Mouse (Mus musculus): Measurements from ENCODE around the gene Shb.

Shb gene

DNA sequence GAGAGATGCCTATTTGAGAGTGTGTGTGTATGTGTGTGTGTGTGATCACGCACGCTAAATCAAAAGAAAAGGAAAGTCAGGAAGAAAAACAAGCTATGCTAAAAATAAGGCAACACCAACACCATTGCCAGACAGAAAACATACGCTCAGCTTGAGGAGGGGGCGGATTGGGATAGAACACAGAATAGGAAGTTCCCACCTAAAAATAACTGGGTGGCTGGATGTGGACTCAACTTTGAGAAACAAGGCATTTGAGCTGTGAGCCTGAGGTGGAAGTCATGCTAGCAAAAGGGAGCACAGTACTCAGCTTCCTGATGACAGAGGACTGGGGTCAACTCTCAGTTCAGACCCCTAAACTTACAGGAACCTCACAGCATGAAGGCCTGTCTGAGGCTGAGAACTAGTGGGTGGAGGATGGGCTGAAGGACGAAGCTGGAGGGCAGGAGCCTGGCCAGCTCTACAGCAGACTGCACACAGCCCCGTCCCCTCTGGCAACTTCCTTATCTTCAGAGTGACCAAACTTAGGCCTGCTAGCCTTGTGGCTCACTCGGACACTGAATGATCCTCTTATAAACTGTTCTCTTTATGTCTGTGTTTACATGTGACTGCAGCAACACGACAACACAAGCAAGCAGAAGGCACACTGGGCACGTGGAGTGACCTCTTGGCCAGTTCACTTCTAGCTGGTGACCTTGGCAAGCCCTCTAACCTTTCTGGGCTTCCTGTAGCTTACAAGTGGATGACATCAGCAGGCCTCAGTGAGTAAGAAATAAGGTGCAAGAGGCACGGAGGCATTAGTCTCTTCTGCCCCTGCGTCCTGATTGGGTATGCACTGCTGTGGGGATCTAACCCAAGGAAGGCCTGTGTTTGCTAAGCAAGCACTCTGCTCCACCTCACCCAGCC is 60.4 kb downstream of the Shb start:
- in situ Hi-C loops (cut with MboI; ENCODE audit: low pct_unique_long_range_greater_than_20kb in 1 of 2, low sequenced_read_pairs in 2 of 2, unreplicated experiment in 1 of 2): no loop called here

- in situ Hi-C loops (cut with MboI; ENCODE audit: low pct_unique_long_range_greater_than_20kb in 1 of 2, low sequenced_read_pairs in 2 of 2, unreplicated experiment in 1 of 2): no loop called here
These were observed 63.2 kb downstream of the Shb start for GRCm38 (mm10) chr4:45469057-45469456.

DNA sequence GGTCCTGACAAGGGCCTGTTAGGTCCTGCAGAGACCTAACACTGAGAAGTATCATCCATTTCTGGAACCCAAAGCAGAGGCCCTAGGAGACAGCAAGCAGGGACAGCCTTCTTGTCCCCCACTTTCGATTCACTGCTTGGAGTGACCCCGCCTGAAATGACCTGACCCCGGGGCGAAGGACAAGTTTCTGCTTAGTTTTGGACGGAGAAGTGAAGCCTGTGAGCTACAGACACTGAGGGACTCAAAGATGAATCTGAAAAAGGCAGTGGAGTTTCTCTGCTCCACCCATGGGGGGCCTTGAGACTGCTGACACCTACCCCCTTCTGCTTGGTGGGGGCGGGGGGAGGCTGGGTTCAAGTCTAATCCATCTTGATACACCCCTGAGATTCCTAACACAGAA is 63.8 kb downstream of the Shb start:
- in situ Hi-C loops (cut with MboI; ENCODE audit: low pct_unique_long_range_greater_than_20kb in 1 of 2, low sequenced_read_pairs in 2 of 2, unreplicated experiment in 1 of 2): no loop called here

GRCm38 (mm10) chr4:45467115-45467912 is 65.0 kb downstream of the Shb start:
- in situ Hi-C loops (cut with MboI; ENCODE audit: low pct_unique_long_range_greater_than_20kb in 1 of 2, low sequenced_read_pairs in 2 of 2, unreplicated experiment in 1 of 2): no loop called here

GRCm38 (mm10) chr4:45464941-45465340 is 67.3 kb downstream of the Shb start:
- in situ Hi-C loops (cut with MboI; ENCODE audit: low pct_unique_long_range_greater_than_20kb in 1 of 2, low sequenced_read_pairs in 2 of 2, unreplicated experiment in 1 of 2): no loop called here

- in situ Hi-C loops (cut with MboI; ENCODE audit: low pct_unique_long_range_greater_than_20kb in 1 of 2, low sequenced_read_pairs in 2 of 2, unreplicated experiment in 1 of 2): no loop called here
These were observed 67.7 kb downstream of the Shb start for GRCm38 (mm10) chr4:45464528-45464927.

GRCm38 (mm10) chr4:45464123-45464522 is 68.1 kb downstream of the Shb start:
- in situ Hi-C loops (cut with MboI; ENCODE audit: low pct_unique_long_range_greater_than_20kb in 1 of 2, low sequenced_read_pairs in 2 of 2, unreplicated experiment in 1 of 2): no loop called here

DNA sequence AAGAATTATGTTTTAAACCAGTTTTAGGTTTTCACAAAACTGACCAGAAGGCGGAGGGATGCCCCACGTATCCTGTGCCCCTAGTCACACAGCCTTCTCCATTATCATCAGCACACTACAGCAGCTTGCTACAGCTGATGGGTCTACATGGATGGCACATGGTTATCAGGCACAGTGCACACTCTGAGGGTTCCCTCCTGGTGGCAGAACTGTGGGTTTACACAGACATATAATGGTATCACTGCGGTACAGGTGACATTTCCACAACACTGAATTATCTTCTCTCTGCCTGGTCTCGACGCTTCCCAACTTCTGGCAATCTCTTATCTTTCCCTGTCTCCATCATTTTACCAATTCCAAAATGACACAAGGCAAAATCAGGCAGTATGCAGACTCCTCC is 69.6 kb downstream of the Shb start:
- in situ Hi-C loops (cut with MboI; ENCODE audit: low pct_unique_long_range_greater_than_20kb in 1 of 2, low sequenced_read_pairs in 2 of 2, unreplicated experiment in 1 of 2): no loop called here

GRCm38 (mm10) chr4:45461661-45462060 is 70.6 kb downstream of the Shb start:
- in situ Hi-C loops (cut with MboI; ENCODE audit: low pct_unique_long_range_greater_than_20kb in 1 of 2, low sequenced_read_pairs in 2 of 2, unreplicated experiment in 1 of 2): no loop called here

GRCm38 (mm10) chr4:45459375-45459774 is 72.9 kb downstream of the Shb start:
- in situ Hi-C loops (cut with MboI; ENCODE audit: low pct_unique_long_range_greater_than_20kb in 1 of 2, low sequenced_read_pairs in 2 of 2, unreplicated experiment in 1 of 2): no loop called here

GRCm38 (mm10) chr4:45457543-45457942 is 74.7 kb downstream of the Shb start:
- in situ Hi-C loops (cut with MboI; ENCODE audit: low pct_unique_long_range_greater_than_20kb in 1 of 2, low sequenced_read_pairs in 2 of 2, unreplicated experiment in 1 of 2): no loop called here

GRCm38 (mm10) chr4:45455001-45455400 is 77.3 kb downstream of the Shb start:
- in situ Hi-C loops (cut with MboI; ENCODE audit: low pct_unique_long_range_greater_than_20kb in 1 of 2, low sequenced_read_pairs in 2 of 2, unreplicated experiment in 1 of 2): no loop called here

- in situ Hi-C loops (cut with MboI; ENCODE audit: low pct_unique_long_range_greater_than_20kb in 1 of 2, low sequenced_read_pairs in 2 of 2, unreplicated experiment in 1 of 2): no loop called here
These were observed 78.9 kb downstream of the Shb start for GRCm38 (mm10) chr4:45453271-45453851.

GRCm38 (mm10) chr4:45452569-45453111 is 79.6 kb downstream of the Shb start:
- in situ Hi-C loops (cut with MboI; ENCODE audit: low pct_unique_long_range_greater_than_20kb in 1 of 2, low sequenced_read_pairs in 2 of 2, unreplicated experiment in 1 of 2): no loop called here

GRCm38 (mm10) chr4:45449012-45449411 is 83.3 kb downstream of the Shb start:
- in situ Hi-C loops (cut with MboI; ENCODE audit: low pct_unique_long_range_greater_than_20kb in 1 of 2, low sequenced_read_pairs in 2 of 2, unreplicated experiment in 1 of 2): no loop called here

- in situ Hi-C loops (cut with MboI; ENCODE audit: low pct_unique_long_range_greater_than_20kb in 1 of 2, low sequenced_read_pairs in 2 of 2, unreplicated experiment in 1 of 2): no loop called here
These were observed 83.8 kb downstream of the Shb start for GRCm38 (mm10) chr4:45448481-45448880.

DNA sequence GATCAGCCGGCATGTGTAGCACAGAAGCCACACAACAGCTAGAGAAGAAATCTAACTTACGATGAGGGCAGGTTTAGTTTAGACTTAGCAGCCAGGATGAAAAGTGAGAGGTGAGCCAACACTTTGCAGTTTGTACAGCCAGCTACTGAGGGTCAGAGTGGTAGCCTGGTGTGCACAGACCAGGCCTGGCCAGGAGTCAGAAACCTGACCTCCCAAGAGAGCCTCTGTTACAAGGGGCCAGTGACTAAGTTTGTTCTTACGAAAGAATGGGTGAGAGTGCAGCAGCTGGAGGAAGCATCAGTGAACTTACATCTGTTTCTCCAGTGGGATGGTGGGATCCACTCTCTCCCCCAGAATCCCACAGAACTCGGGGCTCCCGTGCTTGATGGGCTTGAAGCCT is 85.1 kb downstream of the Shb start:
- in situ Hi-C loops (cut with MboI; ENCODE audit: low pct_unique_long_range_greater_than_20kb in 1 of 2, low sequenced_read_pairs in 2 of 2, unreplicated experiment in 1 of 2): no loop called here

- in situ Hi-C loops (cut with MboI; ENCODE audit: low pct_unique_long_range_greater_than_20kb in 1 of 2, low sequenced_read_pairs in 2 of 2, unreplicated experiment in 1 of 2): no loop called here
These were observed 87.0 kb downstream of the Shb start for GRCm38 (mm10) chr4:45445235-45445634.

DNA sequence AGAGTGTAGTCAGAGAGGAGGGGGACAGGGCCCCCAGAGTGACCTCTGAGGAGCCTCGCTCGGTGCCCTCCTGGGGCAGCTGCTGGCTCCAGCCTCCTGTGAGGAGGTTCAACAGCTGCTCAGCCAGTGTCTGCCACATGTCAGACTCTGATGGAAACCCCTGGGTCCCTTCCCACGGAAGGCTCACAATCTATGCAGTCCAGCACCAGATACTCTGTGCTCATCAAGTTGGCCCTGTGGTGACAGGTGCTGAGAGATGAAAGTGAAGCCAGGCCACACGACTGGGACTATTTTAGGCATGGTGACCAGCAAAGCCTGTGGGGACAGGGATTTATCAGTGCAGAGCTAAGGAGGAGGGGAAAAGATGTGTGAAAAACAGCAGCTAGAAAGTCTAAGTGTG is 87.5 kb downstream of the Shb start:
- in situ Hi-C loops (cut with MboI; ENCODE audit: low pct_unique_long_range_greater_than_20kb in 1 of 2, low sequenced_read_pairs in 2 of 2, unreplicated experiment in 1 of 2): no loop called here
